Mouse (Mus musculus) layer of hippocampus, adult 9-11 months (tissue): ENCODE data around the gene Epm2a.

Experiments
- DNase-seq: peaks from one replicate; pipeline ENCODE4 v3.0.0; 2022

The Epm2a gene

DNA sequence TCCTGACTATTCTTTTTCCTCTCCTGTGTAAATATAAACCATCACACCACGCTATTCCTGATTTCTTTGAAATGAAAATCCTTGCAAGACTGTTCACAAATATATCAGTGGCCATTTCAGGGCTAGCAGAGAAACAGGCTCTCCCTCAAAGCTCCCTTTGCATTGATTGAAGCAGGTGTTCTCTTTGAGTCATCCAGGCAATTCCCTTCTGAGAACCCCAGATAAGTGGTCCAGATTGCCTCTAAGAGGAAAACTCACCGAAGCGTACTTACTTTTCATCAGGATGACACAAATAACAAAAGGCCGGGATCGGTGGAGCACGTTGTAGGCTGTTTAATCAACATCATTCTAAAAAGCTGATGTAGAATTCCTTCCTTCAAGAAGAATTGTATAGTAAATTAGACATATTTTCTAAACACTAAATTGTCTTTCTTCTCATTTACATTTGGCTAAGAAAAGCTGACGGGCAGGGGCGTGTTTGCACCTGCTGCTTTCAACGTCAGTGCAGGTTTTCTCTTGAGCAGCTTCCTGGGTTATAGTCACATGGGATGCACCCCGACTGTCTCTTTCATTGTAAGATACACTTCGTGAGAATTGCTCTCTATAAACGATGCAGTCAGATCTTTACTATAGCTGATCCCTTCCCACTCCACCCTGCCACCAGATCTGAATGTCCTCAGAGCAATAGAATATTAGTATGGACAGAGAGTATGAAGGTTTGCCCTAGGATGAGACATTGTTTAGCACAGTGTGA, 86.0 kb downstream of the Epm2a start:
- DNase-seq: no peak

DNA sequence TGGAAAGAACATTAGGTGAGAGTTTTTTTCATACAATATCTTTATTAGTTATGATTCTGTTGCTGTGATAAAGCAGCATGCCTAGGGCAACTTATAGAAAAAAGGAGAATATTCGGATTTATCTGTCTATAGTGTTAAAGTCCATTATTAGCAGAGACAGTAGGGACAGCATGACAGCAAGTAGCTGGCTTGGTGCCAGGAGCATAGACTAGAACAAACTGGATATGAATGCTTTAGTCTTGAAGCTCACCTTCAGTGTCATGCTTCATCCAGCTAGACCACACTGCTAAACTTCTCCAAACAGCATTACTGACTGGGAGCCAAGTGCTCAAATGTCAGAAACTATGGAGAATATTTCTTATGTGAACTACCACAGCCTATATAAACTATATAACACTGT, 93.8 kb downstream of the Epm2a start:
- no peak for DNase-seq

DNA sequence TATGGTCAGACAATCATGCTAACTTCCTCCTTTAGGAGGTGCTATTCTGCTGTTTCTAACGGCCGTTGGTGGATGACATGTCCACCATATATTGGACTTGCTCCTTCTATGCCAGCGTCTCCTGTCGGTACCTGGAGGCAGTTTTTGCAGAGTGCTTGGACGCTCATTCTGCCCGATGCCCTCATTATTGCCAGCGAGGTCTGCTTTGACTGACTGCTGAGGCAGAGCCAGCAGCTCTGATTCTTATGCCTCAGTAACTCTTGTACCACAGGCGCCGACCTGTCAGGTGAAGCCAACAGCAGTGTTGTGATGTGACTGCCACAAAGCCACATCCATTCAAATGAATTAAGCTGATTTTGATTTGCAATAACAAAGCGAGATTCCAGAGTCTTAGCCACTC, 95.3 kb downstream of the Epm2a start:
- no peak for DNase-seq

DNA sequence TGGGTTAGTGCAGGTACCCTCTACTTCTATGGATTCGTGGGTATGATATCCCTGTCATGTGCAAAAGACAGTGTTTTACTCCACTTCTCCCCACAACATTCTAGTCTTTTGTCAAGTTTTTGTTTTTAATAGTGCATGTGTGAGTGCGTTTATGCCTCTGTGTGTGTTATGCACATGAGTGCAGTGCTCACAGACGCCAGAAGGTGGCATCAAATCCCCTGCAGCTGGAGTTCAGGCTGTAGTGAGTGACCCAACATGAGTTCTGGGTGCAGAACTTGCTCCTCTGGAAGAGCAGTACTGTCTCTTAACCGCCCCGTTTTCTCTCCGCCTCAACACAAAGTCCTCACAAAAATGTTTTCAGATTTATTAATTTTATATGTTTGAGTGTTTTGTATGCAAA, 96.1 kb downstream of the Epm2a start:
- no peak for DNase-seq

DNA sequence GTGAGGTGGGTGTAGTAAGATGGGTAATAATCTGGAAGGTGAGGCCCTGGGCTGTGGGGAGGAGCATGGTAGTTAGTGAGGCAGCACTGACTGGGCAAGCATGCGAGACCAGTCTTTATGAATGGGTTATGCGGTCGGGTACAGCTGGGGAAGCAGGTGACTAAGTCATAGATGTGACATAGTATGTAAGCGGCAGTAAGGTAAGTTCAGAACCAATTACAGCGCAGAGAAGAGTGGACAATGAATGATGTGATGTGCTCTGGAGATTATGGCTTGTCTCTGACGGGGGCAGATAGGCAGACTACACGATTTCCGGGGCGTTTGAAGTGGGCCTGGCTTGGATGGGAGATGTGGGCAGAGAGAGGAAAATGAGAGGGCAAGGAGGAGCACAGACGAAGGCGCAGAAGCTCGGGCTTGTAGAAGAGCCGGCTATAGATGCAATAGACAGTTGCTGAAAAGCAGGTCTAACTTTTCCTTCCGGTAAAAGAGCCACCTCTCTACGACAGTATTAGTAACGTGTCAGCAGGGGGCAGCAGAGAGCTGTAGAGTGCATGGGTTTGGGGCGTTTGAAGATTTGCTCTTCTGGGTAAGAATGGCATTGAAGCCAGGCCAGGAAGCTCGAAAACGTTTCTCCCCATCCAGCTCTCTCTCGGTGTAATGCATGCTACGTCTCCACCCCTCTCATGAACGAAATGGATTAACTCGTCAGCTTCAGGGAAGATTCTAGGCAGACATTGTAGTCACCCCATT, 106.5 kb downstream of the Epm2a start:
- DNase-seq: peak; percentile 65

DNA sequence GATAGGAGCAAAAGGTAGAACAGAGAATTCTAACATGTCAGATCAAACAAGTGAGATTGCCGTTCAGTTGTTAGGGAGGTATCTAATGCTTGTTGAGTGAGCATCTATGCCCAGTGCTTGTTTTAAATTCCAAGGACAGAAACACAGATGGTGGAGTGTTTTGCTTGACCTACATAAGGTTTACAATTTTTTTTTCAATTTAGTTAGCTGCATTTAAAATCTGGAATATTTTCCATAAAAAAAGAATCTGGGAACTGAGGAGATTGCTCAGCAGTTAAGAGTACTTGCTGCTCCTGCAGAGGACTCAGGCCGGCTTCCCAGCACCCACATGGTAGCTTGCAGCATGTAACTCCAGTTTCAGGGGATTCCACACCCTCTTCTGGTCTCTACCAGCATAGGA, 109.3 kb downstream of the Epm2a start:
- no peak for DNase-seq

DNA sequence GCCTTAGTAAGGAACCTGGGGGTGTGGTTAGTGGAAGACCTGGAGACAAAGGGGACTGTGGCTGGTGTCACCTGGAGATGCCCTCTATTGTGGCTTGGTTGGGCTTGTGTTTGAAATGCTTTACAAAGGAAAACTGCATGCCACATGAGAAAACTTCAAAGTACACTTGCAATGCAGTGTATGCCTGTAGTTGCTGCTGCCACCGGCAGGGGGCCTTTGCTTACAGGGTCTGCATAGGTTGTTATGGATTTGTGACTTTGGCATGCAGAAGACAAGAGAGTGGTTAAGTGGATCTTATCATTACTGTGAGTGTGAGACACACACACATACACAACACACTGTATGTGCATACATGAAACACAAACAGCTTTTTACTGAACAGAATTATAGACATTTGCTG, 114.2 kb downstream of the Epm2a start:
- no peak for DNase-seq

DNA sequence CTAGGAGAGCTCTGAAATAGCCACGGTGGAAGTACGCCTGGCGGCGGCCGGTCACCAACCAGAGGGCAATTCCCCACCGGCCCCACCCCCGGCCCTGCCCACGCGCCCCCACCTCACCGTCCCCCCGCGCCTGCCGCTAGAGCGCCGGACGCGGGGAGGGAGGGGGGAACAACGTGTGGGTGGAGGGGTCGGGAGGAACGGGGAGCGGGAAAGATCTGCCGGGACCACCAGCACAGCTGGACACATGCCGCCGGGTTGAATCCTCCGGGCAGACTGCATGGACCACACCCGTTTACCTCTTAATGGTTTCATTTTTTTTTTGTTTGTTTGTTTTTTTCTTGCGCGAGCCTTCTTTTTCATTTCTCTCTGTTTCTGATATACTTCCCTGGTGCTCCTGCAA, 148.8 kb downstream of the Epm2a start:
- no peak for DNase-seq
